Mouse (Mus musculus) bone marrow, adult 2 months (tissue): Measurements from ENCODE around the gene Exosc10. TPM values are rescaled to one million over a fixed set of nuclear protein-coding genes. Genes with fewer than 3 reads are reported as not detected.

Experiments used
- H3K27ac ChIP-seq: fragments of 200-500 bp; 2 replicates; pipeline ENCODE4 v1.5.1; 2012; ENCODE audit warnings: low read depth, mild to moderate bottlenecking, control low read depth, inconsistent platforms, low read length; ENCODE audit not compliant: control insufficient read depth, poor library complexity, insufficient read depth
- H3K4me1 ChIP-seq: fragments of 200-500 bp; 2 replicates; pipeline ENCODE4 v1.6.1; 2011; ENCODE audit warnings: low read length; ENCODE audit not compliant: control insufficient read depth, insufficient read depth
- H3K4me3 ChIP-seq: fragments of 200-500 bp; replicated peaks from 2 replicates; pipeline ENCODE3; 2011; ENCODE audit warnings: mild to moderate bottlenecking, low read depth, low read length, control low read depth; ENCODE audit not compliant: control insufficient read depth
- CTCF ChIP-seq: fragments of 200-500 bp; IDR thresholded peaks from 2 replicates; pipeline ENCODE4 v1.5.1; 2011; ENCODE audit warnings: low read length, control low read depth; ENCODE audit not compliant: control insufficient read depth, insufficient read depth
- POLR2A ChIP-seq: fragments of 200-500 bp; IDR thresholded peaks from 2 replicates; pipeline ENCODE4 v1.6.1; 2011; ENCODE audit warnings: low read depth, mild to moderate bottlenecking, control low read depth, low read length, borderline replicate concordance; ENCODE audit not compliant: control insufficient read depth
- WGBS: fragments of 180-500 bp; shearing (Covaris S2); methylation state at CpG from one replicate; pipeline ENCODE4 v1.1.7; 2018; 5-methylcytosine and 5-hydroxymethylcytosine counted together
- polyA plus RNA-seq: library from polyadenylated mRNA; stranded (reverse); fragments of >200 nt; gene quantifications from 2 replicates; pipeline ENCODE4 v1.2.4, GENCODE M21; 2011; ENCODE audit warnings: low replicate concordance; ENCODE audit not compliant: missing spikeins, insufficient read depth, insufficient read length

Gene Exosc10
- polyA plus RNA-seq, 1 experiment: 32.1 TPM

DNA sequence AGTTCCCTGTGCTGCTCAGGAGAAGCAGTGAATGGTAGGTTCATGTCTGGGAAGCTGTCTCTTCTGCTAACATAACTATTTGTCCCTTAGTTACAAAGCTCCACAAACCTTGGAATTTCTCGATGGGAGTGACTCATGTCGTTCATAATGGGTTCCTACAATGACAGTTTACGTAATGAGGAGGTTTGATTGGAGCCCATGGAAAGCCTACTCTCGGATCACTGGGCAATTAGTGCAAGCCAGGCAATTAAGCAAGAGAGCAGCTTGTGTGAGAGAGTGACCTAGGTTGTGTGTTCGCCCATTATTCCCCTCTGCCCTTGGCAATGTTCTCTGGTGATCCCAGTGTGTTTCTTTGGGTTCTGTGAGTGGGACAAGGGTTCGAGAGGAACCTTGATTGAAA lies 37.7 kb downstream of the Exosc10 start:
- peaks cover 3% of the 10 kb centered on the region; the same call in 1 of the 2 replicates for H3K4me1 ChIP-seq
- no peak for TF ChIP-seq POLR2A
- TF ChIP-seq CTCF: no peak
- no peak overlapping the region for H3K27ac ChIP-seq
- no peak overlapping the region for H3K4me3 ChIP-seq
- 84% methylated on average over 6 of the region's 6 CpGs for WGBS

DNA sequence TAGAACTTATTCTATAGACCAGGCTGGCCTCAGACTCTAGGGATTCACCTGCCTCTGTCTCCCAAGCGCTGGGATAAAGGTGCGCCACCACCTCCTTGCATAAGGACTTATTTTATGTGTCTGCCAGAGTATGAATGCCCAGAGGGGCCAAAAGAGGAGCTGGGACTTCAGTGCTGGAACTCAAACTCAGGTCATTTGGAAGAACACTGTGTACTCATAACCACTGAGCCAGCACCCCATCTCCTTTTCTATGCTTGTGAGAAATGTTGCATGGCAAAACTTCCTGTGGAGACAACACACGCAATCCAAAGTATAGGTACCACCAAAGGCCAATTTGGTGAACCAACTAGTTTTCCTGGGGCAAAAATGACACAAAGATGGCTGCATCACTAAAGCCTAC lies 38.5 kb downstream of the Exosc10 start:
- peaks cover 3% of the 10 kb centered on the region; the same call in 1 of the 2 replicates for H3K4me1 ChIP-seq
- 94% methylated on average over 3 of the region's 3 CpGs for WGBS
- TF ChIP-seq POLR2A: no peak
- no peak for TF ChIP-seq CTCF
- H3K27ac ChIP-seq: no peak overlapping the region
- H3K4me3 ChIP-seq: no peak overlapping the region

DNA sequence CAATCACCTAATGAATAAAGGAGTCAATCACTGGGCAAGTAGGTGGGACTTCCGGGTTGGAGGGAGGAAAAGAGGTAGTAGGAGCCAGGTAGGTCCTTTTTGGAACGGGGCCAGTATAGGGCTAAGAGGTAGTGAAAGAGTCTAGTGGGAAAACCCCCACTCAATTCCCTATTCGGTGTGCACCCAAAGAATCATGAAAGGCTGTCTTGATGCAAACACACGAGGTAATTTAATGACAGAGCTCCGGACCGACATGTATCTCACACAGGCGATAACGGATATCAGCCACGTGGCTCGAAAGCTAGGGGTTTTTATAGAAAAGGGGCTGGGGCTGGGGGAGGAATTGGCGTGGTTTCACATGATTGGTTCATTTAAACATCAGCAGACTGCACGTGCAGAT lies 40.6 kb downstream of the Exosc10 start:
- Histone ChIP-seq H3K4me1 (no peaks in the 10 kb centered on the region; the same call in 1 of the 2 replicates), H3K4me3 (no peak overlapping the region), H3K27ac (no peak overlapping the region)
- 90% methylated on average over 12 of the region's 12 CpGs for WGBS
- TF ChIP-seq POLR2A: no peak
- no peak for TF ChIP-seq CTCF

DNA sequence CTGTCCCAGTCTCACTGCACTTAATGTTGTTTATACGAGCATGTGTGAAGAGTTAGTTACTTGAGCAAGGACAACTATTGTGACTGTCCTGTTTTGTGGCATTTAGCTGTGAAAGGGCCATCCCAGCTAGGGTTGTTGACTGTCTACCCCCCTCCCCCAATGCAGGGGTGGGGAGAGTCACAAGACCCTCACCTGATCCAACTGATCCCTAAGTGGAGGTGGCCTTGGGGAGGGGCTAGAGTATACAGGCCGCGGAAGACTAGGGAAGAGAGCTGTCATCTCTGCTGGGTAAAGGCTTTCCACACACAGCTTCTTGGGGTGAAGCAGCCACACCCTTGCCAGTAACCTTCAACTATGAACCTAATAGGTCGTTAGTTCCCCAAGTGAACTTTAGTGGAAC lies 42.1 kb downstream of the Exosc10 start:
- Histone ChIP-seq H3K4me1 (no peaks in the 10 kb centered on the region; the same call in 1 of the 2 replicates), H3K27ac (no peak overlapping the region), H3K4me3 (no peak overlapping the region)
- 79% methylated on average over 4 of the region's 4 CpGs for WGBS
- no peak for TF ChIP-seq POLR2A
- TF ChIP-seq CTCF: no peak

DNA sequence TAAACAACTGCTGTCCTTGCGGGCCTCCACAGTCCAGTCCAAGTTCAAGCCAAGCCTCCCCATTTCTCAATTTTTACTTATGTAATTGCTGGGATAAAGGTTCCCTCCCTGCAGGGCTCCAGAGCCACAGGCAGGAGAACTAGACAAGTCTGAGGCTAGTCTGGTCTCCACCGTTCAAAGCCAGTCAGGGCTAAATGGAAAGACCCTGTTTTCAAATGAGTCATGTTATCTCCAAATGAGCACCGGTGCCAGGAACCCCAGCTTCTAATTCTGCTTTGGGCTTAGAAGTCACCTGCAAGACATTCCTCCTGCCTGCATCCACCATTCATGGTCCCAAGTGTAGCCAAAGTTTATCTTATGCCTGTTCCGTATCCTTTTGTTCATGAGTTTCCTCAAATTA lies 43.6 kb downstream of the Exosc10 start:
- no peak for TF ChIP-seq POLR2A
- no peak for TF ChIP-seq CTCF
- 52% methylated on average over 4 of the region's 4 CpGs for WGBS
- no peaks in the 10 kb centered on the region; the same call in 1 of the 2 replicates for H3K4me1 ChIP-seq
- no peak overlapping the region for H3K4me3 ChIP-seq
- no peak overlapping the region for H3K27ac ChIP-seq

DNA sequence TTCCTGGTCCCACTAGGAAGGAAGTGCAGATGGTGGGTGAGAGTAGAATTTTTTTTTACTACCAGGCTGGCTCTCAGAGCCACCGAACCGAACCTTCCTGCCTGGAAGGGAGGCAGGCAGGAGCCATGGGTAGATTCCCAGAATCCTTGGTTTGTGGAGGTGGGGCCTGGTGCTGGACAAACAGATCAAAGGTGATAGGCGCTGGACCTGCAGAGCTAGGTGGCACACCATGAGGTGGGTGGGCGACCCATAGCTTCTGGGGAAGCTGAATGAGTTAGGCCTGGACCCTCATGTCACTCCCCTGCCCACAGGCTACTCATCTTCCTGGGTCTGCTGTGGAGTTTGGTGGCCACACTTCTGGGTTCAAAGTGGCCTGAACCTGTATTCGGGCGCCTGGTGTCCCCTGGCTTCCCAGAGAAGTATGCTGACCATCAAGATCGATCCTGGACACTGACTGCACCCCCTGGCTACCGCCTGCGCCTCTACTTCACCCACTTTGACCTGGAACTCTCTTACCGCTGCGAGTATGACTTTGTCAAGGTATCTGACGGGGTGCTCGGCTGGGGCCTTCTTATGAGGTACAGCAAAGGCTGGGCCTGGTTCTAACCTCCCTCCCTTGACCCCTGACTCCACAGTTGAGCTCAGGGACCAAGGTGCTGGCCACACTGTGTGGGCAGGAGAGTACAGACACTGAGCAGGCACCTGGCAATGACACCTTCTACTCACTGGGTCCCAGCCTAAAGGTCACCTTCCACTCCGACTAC lies 44.3 kb downstream of the Exosc10 start, which contains the start of gene Masp2:
Masp2 (plus strand) TSS at position 198 of the 764 bp plus-strand sequence.
- no peaks in the 10 kb centered on the region; the same call in 1 of the 2 replicates for H3K4me1 ChIP-seq
- 78% methylated on average over 14 of the region's 14 CpGs for WGBS
- H3K27ac ChIP-seq: no peak within 1 kb of the TSS
- H3K4me3 ChIP-seq: no peak within 1 kb of the TSS
- TF ChIP-seq POLR2A (no peak), CTCF (no peak)

DNA sequence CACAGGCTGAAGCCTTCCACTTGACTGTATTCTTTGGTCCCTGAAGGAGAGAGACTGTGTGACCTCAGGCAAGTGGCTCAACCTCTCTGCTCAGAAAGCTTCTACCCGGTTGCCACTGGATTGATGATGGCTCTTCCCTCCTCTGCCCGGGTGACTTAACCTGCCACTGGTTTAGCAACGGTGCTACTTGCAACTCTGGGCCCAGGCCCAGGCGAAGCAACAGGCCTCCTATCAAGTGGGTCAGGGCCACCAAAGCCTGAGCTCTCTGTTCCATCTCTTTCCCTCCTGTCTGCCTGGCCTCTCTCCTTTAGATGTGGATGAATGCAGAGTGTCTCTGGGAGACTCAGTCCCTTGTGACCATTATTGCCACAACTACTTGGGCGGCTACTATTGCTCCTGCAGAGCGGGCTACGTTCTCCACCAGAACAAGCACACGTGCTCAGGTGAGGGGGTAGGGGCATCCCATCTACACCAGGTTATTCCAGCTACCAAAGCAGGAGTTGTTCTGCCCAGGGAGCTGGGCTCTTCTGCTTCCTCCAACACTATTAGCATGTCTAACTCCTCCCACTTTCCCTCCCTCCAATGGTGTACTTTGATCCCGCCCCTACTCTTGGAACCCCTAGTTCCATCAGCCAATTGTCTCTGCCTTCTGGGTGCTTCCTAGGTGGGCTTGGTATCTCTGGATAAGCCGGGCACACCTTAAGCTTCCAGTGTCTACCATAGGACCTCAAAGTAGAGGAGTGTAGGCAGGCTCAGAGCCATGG lies 45.3 kb downstream of the Exosc10 start:
- TF ChIP-seq POLR2A (no peak), CTCF (no peak)
- H3K4me1 ChIP-seq: no peaks in the 10 kb centered on the region
- WGBS: 85% methylated on average over 10 of the region's 10 CpGs
- no peak overlapping the region for H3K27ac ChIP-seq
- H3K4me3 ChIP-seq: no peak overlapping the region

DNA sequence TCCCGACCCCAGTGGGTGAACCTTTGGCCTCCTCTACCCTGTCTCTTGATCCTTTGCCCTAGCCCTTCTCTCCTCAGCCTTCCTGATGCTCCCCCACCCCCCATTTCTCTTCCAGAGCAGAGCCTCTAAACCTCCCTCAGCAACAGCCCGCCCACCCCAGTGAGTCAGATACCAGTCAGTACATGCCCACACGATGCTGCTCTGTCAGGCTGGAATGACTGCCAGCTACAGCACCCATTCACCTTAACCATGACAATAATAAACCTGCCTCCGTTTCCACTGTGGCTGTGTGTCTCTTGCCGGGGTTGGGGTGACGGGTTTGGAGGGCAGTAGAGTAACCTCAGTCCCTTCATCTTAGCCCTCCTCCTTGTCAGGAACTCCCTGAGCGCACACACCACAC lies 45.9 kb downstream of the Exosc10 start:
- WGBS: 82% methylated on average over 7 of the region's 7 CpGs
- TF ChIP-seq CTCF: no peak
- TF ChIP-seq POLR2A: no peak
- Histone ChIP-seq H3K4me3 (no peak overlapping the region), H3K27ac (no peak overlapping the region), H3K4me1 (no peaks in the 10 kb centered on the region)
